Mouse (Mus musculus): ENCODE results near the gene Frmd6. TPM values are rescaled to one million over a fixed set of nuclear protein-coding genes. Genes with fewer than 3 reads are reported as not detected.

The Frmd6 gene
- polyA plus RNA-seq, 1 experiment: 49.7 TPM

Other genes with a start within 250 kb of the Frmd6 start
- gene Actr10, start 112.3 kb downstream of the Frmd6 start, polyA plus RNA-seq (2012; rRNA removed): 88.2 and 95.6 TPM in 2 replicates
- gene Psma3, start 149.1 kb downstream of the Frmd6 start, polyA plus RNA-seq (2012; rRNA removed): 240 and 288 TPM in 2 replicates
- 12.9 and 17.4 TPM in 2 replicates for gene Arid4a, start 190.5 kb downstream of the Frmd6 start, polyA plus RNA-seq (2012; rRNA removed)